Mouse (Mus musculus) kidney, adult 11 months (tissue): Measurements from ENCODE around the gene Mtcl1.
A peak's percentile ranks its signal among the peaks of the same experiment; 100 is the strongest.
"Not testable (repeated sequence)": the region's sequence is repeated elsewhere in the genome, so short reads cannot be mapped to it uniquely, and the experiment has no call there.

Experiments used
- DNase-seq: peaks from one replicate; pipeline ENCODE4 v3.0.0; 2022

Gene Mtcl1

DNA sequence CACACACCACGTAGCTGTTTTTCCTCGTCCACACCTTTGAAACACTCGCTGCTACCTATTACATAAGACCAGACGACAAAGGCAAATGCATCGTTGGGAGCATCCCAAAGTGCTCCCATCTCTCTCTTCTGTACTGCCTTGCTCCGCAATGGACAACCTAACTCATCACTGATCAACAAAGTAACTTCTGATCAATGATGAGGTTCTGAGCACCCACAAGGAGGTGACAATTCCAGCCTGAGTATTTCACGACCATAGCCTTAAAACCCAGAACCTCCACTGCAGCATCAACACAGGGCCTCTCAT is 2.6 kb downstream of the Mtcl1 start:
- no peak for DNase-seq

DNA sequence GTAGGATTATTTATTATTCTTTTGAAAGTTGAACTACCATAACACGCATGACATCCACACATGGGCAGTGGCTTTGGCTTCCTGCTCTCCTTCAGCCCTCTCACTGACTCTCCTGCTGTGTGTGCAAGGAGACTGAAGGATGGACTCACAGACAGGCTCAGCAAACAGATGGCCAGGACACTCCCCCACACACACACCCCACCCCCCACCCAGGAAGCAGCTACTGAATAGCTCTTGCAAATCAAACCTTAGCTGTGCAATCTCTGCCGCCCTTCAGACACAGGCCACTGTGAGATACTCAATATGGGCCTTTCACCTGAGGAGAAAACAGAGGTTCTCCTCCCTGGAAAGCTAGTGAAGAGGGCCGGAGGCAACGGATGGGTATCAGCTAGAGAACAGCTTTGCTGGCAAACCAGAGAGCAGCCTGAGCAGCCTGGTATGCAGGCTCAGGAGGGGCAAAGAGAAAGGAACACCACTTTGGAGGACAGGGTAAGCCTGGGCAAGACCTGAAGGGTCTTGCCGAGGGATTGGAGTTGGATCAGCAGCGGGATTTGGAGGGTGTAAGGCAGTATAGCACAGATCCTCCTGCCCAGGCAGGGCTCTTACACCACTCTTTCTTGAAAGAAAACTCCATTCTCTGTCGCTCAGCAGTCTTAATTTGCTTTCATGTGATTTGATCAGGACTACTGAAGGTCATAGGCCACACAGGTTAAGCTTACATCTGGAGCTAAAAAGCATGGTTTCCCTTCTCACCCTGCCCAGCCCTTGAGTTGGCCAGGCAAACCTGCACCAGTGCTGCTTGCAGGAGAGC is 3.1 kb downstream of the Mtcl1 start:
- DNase-seq = no peak

DNA sequence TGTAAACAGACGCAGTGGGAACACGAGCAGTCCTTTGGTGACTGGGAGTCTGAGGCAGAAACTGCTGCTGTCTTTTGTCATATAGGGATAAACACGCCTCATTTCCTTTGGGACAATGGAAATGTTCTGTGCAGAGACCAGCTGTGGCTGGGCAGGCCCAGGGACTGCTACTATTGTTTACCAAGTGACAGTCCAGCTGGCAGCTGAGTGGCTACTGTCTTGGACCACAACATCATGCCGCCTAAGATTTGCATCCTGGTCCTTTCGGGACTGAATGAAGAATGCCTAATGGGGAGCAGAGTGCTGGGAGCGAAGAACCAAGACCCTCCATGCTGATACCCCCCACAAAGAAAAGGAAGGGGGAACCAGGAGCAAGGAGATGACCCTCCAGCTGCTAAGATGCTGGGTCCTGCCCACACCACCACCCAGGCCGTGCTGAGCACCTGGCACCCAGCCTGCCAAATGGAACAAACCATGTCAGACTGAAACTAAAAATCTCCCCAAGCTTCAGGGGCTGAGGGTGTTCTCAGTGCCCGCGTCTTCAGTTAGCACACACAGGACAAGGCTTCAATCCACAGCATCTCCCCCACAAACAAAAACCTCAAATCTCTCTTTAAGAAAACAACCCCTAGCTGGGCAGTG is 5.4 kb downstream of the Mtcl1 start:
- no peak for DNase-seq

DNA sequence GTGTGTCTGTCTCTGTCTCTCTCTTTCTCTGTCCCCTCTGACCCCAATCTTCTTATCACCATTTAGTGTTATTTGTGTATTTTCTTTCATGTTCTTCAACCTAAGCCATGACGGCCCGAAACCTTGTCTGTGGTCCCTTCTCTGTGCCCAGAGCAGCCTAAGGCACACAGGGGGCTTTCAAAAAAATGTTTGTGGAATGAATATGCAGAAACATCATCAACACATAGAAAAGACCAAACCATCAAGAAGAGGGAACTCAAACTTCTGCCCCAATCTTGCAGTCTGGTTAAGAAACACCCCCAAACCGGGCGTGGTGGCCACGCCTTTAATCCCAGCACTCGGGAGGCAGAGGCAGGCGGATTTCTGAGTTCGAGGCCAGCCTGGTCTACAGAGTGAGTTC is 9.7 kb downstream of the Mtcl1 start:
- no peak for DNase-seq

DNA sequence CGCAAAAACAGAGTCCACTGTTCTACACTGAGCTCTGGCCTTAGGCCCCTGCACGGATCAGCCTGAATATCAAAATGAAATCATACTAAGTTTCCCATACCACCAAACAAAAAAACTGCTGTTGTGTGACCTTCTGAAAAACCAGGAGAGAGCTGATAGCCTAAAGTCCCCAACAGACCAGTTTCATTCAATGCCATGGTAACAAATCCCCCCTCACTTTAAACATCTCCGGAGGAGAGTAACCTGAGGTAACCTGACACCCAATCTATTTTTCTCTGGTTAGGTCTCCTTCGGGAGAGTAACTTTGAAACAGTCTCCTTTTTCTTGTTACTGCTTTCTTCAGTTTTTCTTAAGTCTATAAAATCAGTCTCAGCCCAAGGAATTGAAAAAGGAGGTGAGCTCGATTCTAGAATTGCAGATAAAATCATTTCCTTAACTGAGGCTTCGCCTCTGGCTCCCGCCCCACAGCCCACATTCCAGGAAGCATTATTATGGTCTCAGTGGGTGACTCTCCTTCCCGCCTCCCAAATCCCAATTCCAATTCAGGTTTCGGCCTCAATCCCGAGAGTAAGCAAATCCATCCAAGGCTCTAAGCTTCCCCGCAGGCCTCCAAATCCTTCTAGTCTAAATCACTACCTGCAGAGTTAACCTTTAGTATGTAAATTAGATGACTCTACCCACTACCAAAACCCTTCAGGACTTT is 10.3 kb downstream of the Mtcl1 start:
- no peak for DNase-seq

DNA sequence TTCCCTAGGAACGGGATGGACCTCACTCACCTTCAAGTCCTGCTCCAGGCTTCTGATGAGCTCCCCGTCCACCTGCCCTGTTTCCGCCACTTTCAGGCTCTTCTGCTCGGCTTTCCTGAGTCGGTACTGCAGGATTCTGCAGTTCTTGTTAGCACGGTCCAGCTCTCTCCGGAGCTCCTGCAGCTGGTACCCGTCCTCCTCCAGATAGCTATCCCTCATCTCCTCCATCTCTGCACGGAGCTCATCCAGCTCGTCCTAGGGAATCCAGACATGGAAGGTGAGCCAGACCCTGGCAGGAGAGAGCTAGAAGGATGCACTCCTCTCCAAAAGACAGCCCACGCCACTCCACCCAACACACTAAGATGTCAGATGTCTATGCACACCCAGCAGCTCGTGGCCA is 11.4 kb downstream of the Mtcl1 start:
- DNase-seq = no peak

DNA sequence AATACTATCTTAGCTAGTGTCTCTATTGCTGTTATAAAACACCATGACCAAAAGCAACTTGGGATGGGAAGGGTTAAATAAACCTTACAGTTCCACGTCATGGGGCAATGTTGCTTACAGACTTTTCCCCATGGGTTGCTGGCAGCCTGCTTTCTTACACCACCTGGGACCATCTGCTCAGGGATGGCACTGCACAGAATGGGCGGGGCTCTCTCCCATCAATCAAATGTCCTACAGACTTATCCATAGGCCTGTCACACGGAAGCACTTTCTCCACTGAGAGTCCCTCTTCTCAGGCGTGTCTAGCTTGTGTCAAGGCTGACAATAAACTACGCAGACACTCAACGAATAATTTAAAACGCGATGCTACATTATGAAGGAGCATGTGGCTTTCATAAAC is 12.7 kb downstream of the Mtcl1 start:
- DNase-seq = no peak

DNA sequence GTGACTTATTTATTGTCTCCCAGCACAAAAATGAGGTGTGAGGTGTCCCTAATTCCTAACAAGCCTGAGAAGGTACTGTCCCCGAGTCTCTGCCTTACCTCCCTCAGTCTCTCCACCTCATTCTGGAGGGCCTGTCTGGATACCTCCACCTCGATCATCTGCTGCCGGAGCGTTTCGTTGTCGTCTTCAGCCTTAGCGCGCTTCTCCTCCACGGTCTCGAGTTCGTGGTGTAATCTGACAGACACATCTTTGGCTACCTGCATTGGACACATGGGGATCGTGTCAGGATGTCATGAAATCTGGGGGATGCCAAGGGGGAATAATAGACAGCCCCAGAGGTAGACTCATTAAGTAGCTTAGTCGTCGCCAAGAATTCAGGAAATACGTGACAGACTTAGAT is 13.6 kb downstream of the Mtcl1 start:
- no peak for DNase-seq

DNA sequence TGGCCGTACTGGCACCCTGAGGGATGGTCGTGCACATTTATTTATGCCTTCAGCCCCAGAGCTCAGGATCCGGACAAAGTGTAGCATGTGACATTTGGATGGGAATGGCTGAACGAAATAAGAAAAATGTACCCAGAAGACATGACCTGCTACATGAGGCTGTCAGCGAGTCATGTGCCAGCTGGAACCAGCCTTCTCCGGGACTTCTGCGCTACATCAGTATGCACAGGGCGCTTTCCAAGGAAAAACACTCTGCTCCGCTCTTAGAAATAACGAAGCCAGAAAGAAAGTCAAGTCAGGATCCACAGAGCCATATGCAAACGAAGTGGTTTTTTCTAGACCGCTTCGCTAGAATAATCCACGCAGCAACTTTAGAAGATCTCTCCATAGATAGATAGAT is 14.5 kb downstream of the Mtcl1 start:
- no peak for DNase-seq

DNA sequence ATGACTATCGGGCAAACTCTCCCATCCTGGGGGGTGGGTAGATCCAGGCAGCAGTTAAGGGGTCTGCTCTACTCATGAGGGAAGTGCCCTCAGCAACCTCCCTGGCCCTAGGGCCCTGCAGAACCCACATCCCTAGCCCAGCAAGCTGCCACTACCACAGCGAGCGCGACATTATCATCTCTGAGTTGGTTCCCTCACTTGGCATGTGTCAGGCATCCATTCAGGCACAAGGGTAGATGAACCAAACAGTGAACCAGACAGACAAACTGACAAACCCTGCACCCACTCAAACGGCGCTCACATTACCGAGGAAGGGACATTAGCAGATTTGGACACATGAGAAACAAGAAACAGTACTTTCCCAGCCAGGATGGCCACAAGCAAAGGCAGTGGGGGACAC is 15.0 kb downstream of the Mtcl1 start:
- DNase-seq = no peak

DNA sequence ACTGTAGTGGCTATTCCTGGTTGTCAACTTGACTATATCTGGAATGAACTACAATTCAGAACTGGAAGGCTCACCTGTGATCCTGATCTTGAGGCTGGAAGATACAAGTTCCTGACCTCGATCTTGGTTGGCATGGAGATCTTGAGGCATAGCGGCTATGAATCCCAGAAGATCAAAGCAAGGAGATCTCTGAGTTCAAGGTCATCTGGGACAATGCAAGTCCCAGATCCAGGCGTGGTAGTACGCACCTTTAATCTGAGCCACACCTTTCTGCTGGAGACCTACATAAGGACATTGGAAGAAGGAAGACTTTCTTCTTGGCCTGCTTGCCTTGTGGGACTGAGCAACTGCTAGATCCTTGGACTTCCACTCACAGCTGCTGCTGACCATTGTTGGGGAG is 24.9 kb downstream of the Mtcl1 start:
- not testable (repeated sequence) for DNase-seq

DNA sequence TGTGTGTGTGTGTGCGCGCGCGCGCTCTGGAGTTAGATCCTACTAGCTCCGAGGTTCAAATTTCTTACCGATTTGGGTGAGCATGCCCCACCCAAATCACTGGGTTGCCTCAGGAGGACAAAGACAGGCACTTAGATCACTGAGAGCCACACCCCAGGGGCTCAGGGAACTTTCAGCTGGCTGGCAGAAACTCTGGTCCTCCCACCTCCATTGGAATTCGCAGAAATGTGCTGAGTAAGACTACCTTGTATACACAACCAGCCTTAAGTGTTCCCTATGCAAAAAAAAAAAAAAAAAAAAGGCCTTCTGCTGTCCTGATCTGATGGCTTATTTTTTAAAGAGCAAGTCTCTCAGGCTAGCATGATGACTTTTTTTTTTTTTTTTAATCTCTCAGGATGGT is 30.1 kb downstream of the Mtcl1 start:
- no peak for DNase-seq

DNA sequence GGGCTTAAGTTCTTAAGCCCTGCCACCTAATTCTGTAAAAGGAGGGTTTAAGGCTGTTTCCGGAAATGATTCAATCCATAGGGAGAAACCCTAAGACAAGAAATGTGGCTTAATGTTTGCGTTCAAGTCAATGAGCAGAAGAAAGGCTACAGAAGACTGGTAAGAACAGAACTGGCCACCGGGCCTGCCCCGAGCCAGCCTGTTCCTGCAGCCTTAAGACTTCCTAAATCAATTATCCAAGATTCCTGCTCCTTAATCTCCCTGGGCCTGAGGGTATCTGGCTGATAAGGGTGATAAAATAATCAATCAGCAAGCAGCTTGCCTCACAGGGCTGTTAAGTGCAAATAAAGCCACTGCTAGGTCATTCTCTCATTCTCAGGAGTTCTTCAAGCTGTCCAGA is 31.8 kb downstream of the Mtcl1 start:
- no peak for DNase-seq

DNA sequence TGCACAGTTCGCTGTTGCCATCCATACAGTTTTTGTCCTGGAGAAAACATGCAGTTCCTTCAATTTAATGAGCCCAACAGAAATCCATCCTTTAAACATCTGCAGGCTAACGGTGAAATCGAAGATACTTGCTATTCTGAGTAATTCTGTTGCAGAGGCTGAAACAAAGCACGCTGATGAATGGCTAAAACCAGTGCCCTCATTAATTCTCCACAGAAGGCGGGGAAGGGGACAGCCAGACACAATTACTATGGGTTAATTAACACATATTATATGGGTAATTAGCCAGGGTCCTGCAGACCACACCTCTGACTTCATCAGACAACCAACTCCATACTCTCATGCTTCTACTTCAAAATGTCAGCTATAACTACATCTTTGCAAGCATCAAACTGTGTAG is 32.2 kb downstream of the Mtcl1 start:
- DNase-seq = no peak

DNA sequence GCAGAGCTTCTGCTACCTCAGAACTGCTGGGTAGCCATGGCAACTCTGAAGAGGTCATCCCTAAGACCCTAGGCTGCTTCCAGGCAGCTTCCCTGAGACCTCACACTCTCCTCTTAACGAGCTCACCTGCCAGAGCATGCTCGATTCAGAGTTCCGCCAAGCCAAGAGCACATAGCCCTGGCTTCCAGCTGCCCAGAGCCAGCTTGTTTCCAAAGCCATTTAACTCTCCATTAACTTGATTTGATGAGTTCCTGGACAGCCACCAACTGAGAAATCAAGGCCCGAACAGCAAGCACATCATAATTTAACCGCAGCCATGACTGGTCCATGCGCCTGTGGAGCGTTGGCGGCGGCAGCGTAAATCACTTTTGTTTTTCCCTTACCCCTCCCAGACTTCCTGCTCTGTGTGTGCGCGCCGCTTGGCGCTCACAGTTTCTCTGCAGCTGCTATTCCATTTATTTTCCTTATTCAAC is 32.7 kb downstream of the Mtcl1 start:
- peak; percentile 32 for DNase-seq

DNA sequence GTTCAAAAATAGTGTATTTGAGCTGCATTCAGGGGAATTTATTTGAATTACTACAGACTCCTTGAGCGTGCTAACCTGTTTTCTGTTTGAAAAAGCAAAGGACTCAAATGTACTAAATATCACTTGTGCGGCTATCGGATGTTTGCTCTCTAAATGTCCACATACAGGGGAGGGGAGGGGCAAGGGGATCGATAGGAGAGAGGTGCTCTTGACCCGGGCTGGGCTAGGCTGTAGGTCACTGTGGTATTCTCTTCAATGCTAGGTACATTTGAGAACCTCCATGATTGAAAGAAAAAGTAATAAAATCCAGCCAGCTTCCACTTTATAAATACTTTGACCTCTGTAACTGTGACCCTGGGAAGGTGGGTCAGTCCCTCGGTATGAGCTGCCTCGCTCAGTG is 33.1 kb downstream of the Mtcl1 start:
- DNase-seq = no peak

DNA sequence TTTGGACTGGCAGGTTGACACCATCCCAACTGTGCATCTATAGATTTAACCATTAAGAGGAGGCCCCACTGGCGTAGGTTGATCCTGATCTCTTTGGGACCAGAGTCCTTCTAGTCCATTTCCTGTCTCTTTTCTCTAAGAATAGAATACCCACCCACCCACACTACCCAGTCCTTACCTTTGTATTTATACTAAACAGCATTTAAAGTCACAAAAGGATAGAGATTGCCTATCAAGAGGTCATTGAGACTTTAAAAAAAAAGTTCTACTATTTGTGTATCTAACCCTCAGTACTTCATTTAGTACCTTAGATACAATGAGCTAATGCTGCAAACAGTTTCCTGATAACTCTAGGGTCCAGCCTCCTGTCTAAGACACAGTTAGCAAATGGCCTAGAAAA is 35.2 kb downstream of the Mtcl1 start:
- no peak for DNase-seq

DNA sequence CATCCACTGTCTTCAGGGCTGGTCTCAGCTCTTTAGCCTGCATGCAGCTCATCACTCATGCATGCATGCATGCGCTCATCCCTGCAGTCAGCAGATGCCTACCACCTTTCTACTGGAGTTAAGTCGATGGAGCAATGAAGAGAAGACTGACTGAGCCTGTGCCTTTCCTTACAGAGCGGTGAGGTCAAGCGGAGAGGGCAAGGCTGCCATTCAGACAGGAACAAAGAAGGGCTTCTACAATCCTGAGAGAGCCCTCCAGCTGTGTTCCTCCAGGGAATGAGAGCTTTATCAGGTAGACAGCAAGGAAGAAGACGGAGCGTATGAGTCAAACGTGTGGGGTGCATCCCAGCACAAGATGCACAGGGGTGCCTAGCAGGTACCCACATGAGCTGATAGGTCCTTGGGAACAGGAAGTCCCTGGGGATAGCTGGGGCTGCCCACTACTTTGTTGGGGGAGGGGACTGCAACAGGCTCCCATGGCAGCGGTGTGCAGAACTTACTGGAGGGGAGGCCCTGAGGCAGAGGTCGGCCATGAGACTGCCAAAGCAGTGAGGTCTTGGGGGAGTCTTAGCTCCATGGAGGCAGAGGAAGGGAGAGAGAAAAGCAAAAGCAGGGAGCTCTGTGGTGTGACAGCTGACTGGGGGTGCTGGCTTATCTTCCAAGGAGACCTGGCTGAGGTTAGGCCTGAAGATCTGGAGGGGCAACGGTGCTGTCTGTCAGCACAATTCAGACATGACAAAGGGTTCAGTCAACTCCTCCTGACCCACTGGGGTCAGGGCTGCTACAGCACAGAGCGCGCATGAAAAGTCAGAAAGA is 37.2 kb downstream of the Mtcl1 start:
- no peak for DNase-seq

DNA sequence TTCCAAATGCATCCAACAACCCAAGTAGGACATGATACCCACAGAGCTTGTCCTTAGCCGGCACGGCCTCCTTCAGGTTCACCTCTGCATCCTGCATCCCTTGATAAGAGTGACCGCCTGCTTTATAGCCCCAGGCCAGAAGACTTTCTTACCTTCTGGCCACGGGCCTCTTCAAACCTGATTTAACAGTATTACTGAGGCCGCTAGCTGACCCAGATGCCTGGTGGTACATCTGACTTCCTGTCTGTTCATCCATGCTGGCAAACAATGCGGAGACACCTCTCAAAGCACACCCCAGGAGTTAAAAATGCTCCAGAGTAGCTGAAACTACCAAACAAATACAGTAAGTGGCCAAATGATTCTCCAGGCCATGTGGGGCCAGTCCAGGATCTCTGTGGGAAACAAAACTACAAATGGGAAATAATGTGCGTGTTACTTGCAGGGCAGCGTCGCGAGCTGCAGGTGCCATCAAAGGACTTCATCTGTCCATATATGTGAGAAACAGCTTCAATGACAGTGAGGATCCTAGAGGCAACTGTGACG is 38.6 kb downstream of the Mtcl1 start:
- no peak for DNase-seq

DNA sequence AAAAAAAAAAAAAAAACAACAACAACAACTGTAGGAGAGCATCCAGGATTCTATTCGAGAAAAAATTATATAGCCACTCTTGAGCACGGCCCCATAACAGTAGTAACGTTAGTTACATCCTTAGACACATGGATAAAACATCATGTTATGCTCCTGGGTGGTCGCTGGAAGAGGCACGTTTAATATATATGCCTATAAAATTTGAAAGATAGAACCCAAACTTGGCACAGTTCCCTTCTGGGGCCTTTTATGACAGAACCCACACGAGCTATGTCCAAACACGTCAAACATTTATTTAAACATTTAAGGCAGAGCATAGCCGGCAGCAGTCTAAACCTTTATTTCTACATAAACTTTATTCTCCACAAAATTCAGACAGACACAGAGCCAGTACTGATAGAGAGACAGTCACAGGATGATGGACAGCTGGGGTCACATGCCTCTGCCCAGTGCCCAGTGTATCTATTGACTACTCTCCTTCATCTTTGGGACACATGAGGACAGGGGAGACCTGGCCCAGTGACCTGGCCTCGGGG is 40.4 kb downstream of the Mtcl1 start:
- no peak for DNase-seq

DNA sequence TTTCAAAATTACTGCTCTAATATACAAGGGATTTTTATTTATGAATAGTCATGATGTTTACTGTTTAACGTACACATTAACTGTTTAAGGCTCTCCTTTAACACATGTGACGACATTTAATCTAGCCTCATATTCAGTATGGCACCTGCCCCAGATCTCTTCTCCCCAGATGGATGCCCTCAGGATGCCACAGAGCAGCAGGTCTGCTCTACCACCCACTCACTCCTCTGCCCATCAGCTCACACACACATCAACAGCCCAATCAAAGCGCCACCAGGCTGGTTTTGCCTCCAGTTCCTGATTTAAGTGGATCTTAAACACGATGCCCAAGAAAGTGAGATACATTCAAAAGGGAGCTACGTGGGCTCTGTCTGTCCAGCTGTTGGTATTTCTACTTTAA is 41.1 kb downstream of the Mtcl1 start:
- DNase-seq = no peak

DNA sequence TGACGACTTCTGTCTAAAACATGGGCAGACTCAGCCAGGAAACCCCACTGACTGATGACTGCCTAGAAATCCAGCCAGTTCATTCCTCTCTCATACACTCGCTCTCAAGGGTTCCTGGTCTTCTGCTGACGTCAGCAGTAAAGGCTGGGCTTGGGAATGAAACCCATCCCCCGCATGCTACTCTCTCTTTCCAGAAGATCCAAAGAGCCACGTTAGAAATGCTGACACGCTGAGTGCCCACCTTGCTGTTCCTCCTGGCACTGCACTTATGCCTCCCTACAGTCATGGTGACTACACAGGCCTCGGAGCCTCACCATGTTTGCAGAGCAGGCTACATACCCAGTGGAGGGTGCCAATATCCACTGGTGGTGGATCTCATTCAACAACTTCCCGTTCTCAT is 41.7 kb downstream of the Mtcl1 start:
- no peak for DNase-seq

DNA sequence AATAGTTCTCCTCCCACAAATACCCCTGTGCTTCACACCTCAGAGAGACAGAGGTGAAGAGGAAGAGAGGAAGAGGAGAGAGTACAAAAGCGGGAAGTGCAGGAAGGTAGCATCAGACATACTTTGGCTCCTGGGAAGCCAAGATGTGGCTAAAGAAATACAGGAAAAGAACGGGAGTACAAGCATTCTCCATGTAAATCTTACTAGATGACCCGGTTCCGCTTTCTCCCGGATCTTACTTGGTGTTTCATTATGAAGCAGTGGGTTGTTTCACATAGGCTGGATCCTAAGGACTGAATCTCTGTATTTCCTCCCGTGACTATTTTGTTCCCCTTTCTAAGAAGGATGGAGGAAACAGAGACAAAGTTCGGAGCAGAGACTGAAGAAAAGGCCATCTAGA is 43.9 kb downstream of the Mtcl1 start:
- no peak for DNase-seq
